Mouse (Mus musculus): Measurements from ENCODE around the gene Ifna6.
"Not testable (repeated sequence)": the region's sequence is repeated elsewhere in the genome, so short reads cannot be mapped to it uniquely, and the experiment has no call there.

Gene Ifna6

DNA sequence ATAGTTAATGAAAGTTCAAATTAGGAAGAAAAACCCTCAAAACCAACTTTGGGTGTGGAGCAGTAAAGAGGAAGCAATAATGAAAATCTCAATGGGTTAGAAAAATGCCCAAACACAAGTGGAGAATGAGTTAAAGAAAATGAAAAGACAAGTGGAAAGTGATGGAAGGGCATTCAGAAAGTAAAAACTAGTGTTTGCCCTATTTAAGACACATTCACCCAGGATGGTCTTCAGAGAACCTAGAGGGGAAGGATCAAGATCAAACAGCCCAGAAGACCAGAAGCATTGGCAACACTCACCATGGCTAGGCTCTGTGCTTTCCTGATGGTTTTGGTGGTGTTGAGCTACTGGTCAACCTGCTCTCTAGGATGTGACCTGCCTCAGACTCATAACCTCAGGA is at the start of gene Ifna6:
TSS of gene Ifna6 (plus strand) at position 301 of the 400 bp plus-strand sequence.
- DNase-seq (ENCODE audit: low read depth), result not testable (repeated sequence)

DNA sequence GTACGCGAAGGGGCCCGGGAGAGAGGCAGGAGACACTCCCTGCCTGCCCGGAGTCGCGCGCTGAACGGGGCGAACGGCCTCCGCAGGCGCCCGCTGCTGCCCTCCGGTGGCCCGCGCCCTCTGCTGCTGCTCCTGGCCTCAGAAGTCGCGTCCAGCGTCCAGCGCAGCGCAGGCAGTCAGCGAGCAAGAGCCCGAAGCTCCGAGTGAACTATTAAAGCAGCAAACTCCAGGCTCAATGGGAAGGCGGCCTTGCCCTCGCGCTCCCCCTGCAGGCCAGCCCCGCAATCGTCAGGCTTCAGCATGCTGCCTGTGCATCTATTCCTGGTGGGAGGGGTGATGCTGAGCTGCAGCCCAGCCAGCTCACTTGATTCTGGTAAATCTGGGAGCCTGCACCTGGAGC is 47.7 kb upstream of the Ifna6 start, which contains the start of gene Gm13272:
TSS of gene Gm13272 (plus strand) at position 301 of the 400 bp plus-strand sequence.
- DNase-seq (ENCODE audit: low read depth), result not testable (repeated sequence)

DNA sequence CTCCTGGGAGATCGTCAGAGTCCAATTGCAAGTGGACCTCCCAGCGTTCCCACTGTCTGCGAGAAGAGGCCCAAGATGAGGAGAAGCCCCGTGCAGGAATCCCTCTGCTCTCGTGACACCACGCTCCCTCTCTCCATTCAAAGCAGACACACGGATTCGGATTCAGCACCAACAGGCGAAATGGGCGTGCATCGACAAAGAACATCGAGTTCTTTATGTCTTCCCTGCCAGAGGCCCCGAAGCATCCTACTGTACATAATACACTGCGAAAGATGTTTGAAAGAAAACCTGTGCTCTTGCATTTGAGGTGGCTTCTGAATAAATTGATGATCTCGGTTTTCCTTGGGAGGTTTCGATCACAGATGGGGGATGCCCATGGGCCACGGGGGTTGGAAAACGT is 46.9 kb upstream of the Ifna6 start:
- DNase-seq (ENCODE audit: low read depth), result not testable (repeated sequence)

DNA sequence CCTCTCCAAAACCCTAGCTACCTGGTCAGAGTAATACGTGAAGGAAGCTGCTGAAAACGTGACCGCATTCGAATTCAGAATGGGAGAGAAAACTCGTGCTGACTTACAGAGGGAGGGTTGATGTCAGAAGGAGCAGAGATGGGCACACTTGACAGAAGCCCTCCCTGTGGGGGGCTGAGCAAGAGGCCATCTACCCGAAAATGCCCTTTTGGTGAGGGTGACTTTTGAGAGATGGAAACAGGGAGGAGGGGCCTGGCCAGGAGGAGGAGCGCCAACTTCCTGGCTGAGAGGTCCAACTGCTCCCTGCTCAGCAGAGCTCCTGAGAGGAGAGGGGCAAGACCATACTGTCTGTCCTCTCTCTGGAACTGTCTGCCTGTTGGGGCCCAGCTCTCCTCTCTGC is 45.4 kb upstream of the Ifna6 start, which contains the start of gene Ifnz:
TSS of gene Ifnz (plus strand) at position 301 of the 400 bp plus-strand sequence.
- DNase-seq (ENCODE audit: low read depth), result not testable (repeated sequence)

DNA sequence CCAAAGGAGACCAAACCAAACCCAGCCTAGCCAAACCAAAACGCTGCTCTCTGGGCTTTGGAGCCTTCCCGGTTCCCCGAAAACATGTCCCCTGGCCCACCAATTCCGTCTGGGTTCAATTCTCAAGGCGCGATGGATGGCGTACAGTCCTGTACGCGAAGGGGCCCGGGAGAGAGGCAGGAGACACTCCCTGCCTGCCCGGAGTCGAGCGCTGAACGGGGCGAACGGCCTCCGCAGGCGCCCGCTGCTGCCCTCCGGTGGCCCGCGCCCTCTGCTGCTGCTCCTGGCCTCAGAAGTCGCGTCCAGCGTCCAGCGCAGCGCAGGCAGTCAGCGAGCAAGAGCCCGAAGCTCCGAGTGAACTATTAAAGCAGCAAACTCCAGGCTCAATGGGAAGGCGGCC is 44.9 kb upstream of the Ifna6 start:
- DNase-seq (ENCODE audit: low read depth), result not testable (repeated sequence)

DNA sequence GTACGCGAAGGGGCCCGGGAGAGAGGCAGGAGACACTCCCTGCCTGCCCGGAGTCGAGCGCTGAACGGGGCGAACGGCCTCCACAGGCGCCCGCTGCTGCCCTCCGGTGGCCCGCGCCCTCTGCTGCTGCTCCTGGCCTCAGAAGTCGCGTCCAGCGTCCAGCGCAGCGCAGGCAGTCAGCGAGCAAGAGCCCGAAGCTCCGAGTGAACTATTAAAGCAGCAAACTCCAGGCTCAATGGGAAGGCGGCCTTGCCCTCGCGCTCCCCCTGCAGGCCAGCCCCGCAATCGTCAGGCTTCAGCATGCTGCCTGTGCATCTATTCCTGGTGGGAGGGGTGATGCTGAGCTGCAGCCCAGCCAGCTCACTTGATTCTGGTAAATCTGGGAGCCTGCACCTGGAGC is 41.8 kb upstream of the Ifna6 start, which contains the start of gene Gm13276:
TSS of gene Gm13276 (plus strand) at position 301 of the 400 bp plus-strand sequence.
- not testable (repeated sequence) for DNase-seq (ENCODE audit: low read depth)

DNA sequence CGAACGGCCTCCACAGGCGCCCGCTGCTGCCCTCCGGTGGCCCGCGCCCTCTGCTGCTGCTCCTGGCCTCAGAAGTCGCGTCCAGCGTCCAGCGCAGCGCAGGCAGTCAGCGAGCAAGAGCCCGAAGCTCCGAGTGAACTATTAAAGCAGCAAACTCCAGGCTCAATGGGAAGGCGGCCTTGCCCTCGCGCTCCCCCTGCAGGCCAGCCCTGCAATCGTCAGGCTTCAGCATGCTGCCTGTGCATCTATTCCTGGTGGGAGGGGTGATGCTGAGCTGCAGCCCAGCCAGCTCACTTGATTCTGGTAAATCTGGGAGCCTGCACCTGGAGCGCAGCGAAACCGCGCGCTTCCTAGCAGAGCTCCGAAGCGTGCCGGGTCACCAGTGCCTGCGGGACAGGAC is 38.8 kb upstream of the Ifna6 start, which contains the start of gene Gm13277:
TSS of gene Gm13277 (plus strand) at position 231 of the 400 bp plus-strand sequence.
- not testable (repeated sequence) for DNase-seq (ENCODE audit: low read depth)

DNA sequence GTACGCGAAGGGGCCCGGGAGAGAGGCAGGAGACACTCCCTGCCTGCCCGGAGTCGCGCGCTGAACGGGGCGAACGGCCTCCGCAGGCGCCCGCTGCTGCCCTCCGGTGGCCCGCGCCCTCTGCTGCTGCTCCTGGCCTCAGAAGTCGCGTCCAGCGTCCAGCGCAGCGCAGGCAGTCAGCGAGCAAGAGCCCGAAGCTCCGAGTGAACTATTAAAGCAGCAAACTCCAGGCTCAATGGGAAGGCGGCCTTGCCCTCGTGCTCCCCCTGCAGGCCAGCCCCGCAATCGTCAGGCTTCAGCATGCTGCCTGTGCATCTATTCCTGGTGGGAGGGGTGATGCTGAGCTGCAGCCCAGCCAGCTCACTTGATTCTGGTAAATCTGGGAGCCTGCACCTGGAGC is 36.0 kb upstream of the Ifna6 start, which contains the start of gene Gm13278:
TSS of gene Gm13278 (plus strand) at position 301 of the 400 bp plus-strand sequence.
- not testable (repeated sequence) for DNase-seq (ENCODE audit: low read depth)

DNA sequence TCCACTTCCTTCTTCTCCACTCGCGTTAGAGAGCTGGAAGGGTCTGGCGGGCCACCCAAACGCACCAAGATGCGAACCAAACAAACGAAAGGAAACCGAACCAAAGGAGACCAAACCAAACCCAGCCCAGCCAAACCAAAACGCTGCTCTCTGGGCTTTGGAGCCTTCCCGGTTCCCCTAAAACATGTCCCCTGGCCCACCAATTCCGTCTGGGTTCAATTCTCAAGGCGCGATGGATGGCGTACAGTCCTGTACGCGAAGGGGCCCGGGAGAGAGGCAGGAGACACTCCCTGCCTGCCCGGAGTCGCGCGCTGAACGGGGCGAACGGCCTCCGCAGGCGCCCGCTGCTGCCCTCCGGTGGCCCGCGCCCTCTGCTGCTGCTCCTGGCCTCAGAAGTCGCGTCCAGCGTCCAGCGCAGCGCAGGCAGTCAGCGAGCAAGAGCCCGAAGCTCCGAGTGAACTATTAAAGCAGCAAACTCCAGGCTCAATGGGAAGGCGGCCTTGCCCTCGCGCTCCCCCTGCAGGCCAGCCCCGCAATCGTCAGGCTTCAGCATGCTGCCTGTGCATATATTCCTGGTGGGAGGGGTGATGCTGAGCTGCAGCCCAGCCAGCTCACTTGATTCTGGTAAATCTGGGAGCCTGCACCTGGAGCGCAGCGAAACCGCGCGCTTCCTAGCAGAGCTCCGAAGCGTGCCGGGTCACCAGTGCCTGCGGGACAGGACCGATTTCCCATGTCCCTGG is 33.1 kb upstream of the Ifna6 start, which contains the start of gene Gm13275:
TSS of gene Gm13275 (plus strand) at position 552 of the 740 bp plus-strand sequence.
- DNase-seq (ENCODE audit: low read depth), result not testable (repeated sequence)

DNA sequence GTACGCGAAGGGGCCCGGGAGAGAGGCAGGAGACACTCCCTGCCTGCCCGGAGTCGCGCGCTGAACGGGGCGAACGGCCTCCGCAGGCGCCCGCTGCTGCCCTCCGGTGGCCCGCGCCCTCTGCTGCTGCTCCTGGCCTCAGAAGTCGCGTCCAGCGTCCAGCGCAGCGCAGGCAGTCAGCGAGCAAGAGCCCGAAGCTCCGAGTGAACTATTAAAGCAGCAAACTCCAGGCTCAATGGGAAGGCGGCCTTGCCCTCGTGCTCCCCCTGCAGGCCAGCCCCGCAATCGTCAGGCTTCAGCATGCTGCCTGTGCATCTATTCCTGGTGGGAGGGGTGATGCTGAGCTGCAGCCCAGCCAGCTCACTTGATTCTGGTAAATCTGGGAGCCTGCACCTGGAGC is 30.1 kb upstream of the Ifna6 start, which contains the start of gene Gm13279:
TSS of gene Gm13279 (plus strand) at position 301 of the 400 bp plus-strand sequence.
- DNase-seq (ENCODE audit: low read depth), result not testable (repeated sequence)

DNA sequence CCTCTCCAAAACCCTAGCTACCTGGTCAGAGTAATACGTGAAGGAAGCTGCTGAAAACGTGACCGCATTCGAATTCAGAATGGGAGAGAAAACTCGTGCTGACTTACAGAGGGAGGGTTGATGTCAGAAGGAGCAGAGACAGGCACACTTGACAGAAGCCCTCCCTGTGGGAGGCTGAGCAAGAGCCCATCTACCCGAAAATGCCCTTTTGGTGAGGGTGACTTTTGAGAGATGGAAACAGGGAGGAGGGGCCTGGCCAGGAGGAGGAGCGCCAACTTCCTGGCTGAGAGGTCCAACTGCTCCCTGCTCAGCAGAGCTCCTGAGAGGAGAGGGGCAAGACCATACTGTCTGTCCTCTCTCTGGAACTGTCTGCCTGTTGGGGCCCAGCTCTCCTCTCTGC is 27.9 kb upstream of the Ifna6 start, which contains the start of gene Gm13285:
TSS of gene Gm13285 (plus strand) at position 301 of the 400 bp plus-strand sequence.
- DNase-seq (ENCODE audit: low read depth), result not testable (repeated sequence)

DNA sequence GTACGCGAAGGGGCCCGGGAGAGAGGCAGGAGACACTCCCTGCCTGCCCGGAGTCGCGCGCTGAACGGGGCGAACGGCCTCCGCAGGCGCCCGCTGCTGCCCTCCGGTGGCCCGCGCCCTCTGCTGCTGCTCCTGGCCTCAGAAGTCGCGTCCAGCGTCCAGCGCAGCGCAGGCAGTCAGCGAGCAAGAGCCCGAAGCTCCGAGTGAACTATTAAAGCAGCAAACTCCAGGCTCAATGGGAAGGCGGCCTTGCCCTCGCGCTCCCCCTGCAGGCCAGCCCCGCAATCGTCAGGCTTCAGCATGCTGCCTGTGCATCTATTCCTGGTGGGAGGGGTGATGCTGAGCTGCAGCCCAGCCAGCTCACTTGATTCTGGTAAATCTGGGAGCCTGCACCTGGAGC is 24.3 kb upstream of the Ifna6 start, which contains the start of gene Gm13287:
TSS of gene Gm13287 (plus strand) at position 301 of the 400 bp plus-strand sequence.
- DNase-seq (ENCODE audit: low read depth), result not testable (repeated sequence)

DNA sequence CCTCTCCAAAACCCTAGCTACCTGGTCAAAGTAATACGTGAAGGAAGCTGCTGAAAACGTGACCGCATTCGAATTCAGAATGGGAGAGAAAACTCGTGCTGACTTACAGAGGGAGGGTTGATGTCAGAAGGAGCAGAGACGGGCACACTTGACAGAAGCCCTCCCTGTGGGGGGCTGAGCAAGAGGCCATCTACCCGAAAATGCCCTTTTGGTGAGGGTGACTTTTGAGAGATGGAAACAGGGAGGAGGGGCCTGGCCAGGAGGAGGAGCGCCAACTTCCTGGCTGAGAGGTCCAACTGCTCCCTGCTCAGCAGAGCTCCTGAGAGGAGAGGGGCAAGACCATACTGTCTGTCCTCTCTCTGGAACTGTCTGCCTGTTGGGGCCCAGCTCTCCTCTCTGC is 22.0 kb upstream of the Ifna6 start, which contains the start of gene Gm13288:
TSS of gene Gm13288 (plus strand) at position 301 of the 400 bp plus-strand sequence.
- DNase-seq (ENCODE audit: low read depth), result not testable (repeated sequence)

DNA sequence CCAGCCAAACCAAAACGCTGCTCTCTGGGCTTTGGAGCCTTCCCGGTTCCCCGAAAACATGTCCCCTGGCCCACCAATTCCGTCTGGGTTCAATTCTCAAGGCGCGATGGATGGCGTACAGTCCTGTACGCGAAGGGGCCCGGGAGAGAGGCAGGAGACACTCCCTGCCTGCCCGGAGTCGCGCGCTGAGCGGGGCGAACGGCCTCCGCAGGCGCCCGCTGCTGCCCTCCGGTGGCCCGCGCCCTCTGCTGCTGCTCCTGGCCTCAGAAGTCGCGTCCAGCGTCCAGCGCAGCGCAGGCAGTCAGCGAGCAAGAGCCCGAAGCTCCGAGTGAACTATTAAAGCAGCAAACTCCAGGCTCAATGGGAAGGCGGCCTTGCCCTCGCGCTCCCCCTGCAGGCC is 21.5 kb upstream of the Ifna6 start:
- DNase-seq (ENCODE audit: low read depth), result not testable (repeated sequence)

DNA sequence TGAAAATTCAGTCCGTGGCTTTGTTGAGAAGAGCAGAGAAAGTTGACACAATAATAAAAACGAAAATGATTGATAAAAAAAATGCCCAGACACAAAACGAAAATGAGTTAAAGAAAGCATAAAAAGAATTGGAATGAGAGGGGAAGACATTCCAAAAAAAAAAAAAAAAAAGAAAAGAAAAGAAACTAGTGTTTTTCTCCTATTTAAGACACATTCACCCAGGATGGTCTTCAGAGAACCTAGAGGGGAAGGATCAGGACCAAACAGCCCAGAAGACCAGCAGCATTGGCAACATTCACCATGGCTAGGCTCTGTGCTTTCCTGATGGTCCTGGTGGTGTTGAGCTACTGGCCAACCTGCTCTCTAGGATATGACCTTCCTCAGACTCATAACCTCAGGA is 11.3 kb upstream of the Ifna6 start, which contains the start of gene Ifna7:
TSS of gene Ifna7 (plus strand) at position 301 of the 400 bp plus-strand sequence.
- DNase-seq (ENCODE audit: low read depth), result no peak

DNA sequence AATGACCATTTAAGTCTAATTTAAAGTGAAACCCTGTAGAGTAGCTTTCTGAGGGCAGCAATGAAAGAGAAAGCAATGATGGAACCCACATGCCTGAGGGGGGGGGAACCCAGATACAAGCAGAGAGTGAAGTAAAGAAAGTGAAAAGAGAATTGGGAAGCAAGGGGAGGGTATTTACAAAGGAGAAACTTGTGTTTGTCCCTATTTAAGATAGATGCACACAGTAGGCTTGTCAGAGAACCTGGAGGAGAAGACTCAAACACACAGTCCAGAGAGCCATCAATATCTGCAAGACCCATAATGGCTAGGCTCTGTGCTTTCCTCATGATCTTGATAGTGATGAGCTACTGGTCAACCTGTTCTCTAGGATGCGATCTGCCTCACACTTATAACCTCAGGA is 7.6 kb upstream of the Ifna6 start, which contains the start of gene Ifna11:
TSS of gene Ifna11 (plus strand) at position 301 of the 400 bp plus-strand sequence.
- no peak for DNase-seq (ENCODE audit: low read depth)

DNA sequence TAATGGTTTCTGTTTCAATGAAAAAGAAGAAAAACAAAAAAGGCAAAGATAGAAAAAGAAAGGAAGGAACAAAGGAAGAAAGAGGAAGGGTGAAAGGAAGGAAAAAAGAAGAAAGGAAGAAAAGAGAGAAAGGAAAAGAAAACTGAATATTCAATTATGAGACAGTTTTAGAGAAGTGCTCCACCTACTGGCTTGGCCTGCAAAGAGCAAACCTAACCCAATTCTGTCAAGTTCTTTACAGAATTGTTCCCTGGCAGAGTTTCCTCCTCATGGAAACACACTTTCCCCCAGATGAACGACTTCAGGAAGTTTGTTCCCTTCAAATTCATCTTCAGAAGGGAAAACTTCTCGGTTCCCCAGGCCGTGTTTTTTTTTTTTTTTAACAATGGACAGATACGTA is 4.2 kb upstream of the Ifna6 start:
- DNase-seq (ENCODE audit: low read depth), result peak; percentile 32

DNA sequence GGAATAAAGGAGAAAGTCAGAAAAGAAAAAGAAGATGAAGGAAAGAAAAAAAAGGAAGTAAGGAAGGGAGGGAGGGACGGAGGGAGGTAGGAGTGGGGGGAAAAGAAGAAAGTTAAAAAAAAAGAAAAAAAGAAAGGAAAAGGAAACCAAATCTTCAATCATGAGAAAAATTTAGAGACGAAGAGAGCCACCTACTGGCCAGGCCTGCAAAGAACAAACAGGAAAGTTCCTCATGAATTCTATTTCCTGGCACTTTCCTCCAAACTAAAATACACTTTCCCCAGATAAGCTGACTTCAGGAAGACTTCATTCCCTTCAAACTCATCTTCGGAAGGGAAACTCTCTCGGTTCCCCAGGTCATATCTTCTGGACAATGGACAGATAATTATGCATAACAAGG is 3.3 kb downstream of the Ifna6 start:
- peak; percentile 61 for DNase-seq (ENCODE audit: low read depth)

DNA sequence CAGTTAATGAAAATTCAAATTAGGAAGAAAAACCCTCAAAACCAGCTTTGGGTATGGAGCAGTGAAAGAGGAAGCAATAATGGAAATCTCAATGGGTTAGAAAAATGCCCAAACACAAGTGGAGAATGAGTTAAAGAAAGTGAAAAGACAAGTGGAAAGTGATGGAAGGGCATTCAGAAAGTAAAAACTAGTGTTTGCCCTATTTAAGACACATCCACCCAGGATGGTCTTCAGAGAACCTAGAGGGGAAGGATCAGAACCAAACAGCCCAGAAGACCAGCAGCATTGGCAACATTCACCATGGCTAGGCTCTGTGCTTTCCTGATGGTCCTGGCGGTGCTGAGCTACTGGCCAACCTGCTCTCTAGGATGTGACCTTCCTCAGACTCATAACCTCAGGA is 8.0 kb downstream of the Ifna6 start, which contains the start of gene Ifna5:
TSS of gene Ifna5 (plus strand) at position 301 of the 400 bp plus-strand sequence.
- DNase-seq (ENCODE audit: low read depth), result not testable (repeated sequence)

DNA sequence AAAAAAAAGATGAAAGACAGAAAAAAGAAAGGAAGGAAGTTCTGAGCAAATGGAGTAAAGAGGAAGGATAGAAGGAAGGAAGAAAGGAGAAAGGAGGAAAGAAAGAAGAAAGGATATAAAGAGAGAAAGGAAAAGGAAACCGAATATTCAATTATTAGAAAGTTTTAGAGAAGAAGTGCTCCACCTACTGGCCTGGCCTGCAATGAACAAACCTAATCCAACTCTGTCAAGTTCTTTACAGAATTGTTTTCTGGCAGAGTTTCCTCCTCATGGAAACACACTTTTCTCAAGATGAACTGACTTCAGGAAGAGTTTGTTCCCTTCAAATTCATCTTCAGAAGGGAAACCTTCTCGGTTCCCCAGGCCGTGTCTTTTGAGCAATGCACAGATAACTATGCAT is 11.6 kb downstream of the Ifna6 start:
- DNase-seq (ENCODE audit: low read depth), result peak; percentile 52

DNA sequence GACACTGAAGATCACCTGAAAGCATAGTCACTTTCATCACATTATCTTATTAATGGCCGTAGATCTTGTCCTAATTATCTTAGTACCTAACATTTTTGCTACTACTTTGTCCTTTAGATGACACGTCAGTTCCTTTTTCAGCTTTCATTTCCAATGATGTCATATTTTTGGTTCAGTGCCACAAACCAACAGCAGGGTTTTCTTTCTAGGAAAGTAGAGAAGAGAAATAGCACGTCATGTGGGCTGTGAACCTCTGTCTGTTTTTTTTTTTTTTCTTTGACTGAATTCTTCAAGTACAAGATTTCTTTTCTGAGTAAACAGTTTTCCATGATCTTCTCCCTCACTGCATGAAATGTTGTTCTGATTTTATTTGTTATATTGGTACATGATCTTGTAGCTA is 12.8 kb downstream of the Ifna6 start:
- DNase-seq (ENCODE audit: low read depth), result peak; percentile 77

DNA sequence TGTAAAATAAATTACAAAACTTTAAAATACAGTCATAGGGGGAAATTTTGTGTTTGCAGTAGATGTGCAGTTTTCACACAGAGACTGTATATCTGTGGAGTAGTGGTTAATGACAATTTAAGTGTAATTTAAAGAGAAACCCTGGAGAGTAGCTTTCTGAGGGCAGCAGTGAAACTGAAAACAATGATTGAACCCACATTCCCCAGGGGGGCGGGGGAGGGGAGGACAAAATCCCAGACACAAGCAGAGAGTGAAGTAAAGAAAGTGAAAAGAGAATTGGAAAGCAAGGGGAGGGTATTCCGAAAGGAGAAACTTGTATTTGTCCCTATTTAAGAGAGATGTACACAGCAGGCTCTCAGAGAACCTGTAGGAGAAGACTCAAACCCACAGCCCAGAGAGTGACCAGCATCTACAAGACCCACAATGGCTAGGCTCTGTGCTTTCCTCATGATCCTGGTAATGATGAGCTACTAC is 14.3 kb downstream of the Ifna6 start, which contains the start of gene Ifna4:
TSS of gene Ifna4 (plus strand) at position 424 of the 474 bp plus-strand sequence.
- DNase-seq (ENCODE audit: low read depth), result no peak

Measured in 416B (cell line).